Mouse (Mus musculus) CH12.LX (cell line): ENCODE measurements around the gene Ppp1r13l. TPM values are rescaled to one million over a fixed set of nuclear protein-coding genes. Genes with fewer than 3 reads are reported as not detected.
A peak's percentile ranks its signal among the peaks of the same experiment; 100 is the strongest.

Experiments used
- DNase-seq: peaks from one replicate; pipeline ENCODE4 v3.0.0-alpha.2; 2013; ENCODE audit errors: extremely low read depth
- H3K27ac ChIP-seq: 2 replicates; pipeline ENCODE4 v1.5.1; 2012; ENCODE audit warnings: low read depth, mild to moderate bottlenecking, control low read depth, moderate library complexity; ENCODE audit not compliant: insufficient read depth
- H3K27me3 ChIP-seq: replicated peaks from 2 replicates; pipeline ENCODE3; 2012; ENCODE audit warnings: inconsistent platforms
- H3K36me3 ChIP-seq, 2 experiments: replicated peaks in 1 of 2; 2 replicates each; pipeline versions ENCODE3 to v1.6.1; 2012; ENCODE audit warnings: inconsistent platforms in 1 of 2, low read length in 1 of 2, mild to moderate bottlenecking in 1 of 2, mixed read lengths in 1 of 2, moderate library complexity in 1 of 2; ENCODE audit not compliant: control insufficient read depth in 1 of 2, insufficient read depth in 1 of 2
- H3K4me1 ChIP-seq, 2 experiments: 2 replicates each; pipeline ENCODE4 v1.6.1; 2012; ENCODE audit warnings: inconsistent platforms in 1 of 2, moderate library complexity in 1 of 2; ENCODE audit not compliant: insufficient read depth in 2 of 2, control insufficient read depth in 1 of 2
- H3K4me2 ChIP-seq: 2 replicates; pipeline ENCODE4 v1.6.1; 2012; ENCODE audit warnings: low read depth, mild to moderate bottlenecking, control low read depth; ENCODE audit not compliant: poor library complexity, insufficient read depth, severe bottlenecking
- H3K4me3 ChIP-seq, 3 experiments: fragments of 150-350 bp in 1 of 3; sonication (generic) in 1 of 3; replicated peaks in 1 of 3; 2 replicates each; pipeline versions ENCODE3 to v1.5.1; 2011 to 2012; ENCODE audit warnings: low read depth in 2 of 3, low read length in 2 of 3, mild to moderate bottlenecking in 2 of 3, moderate library complexity in 2 of 3, control low read depth in 1 of 3, improper control_type of control experiment in 1 of 3, inconsistent platforms in 1 of 3, mixed read lengths in 1 of 3; ENCODE audit not compliant: poor library complexity in 1 of 3
- H3K79me2 ChIP-seq: replicated peaks from 2 replicates; pipeline ENCODE4 v1.6.1; 2012; ENCODE audit warnings: mild to moderate bottlenecking, moderate library complexity; ENCODE audit not compliant: control insufficient read depth, poor library complexity, insufficient read depth, severe bottlenecking; ENCODE audit errors: extremely low read depth
- H3K9ac ChIP-seq: 2 replicates; pipeline ENCODE4 v1.6.1; 2012; ENCODE audit warnings: low read depth, mild to moderate bottlenecking, control low read depth, moderate library complexity; ENCODE audit not compliant: insufficient read depth
- H3K9me3 ChIP-seq: replicated peaks from 2 replicates; pipeline ENCODE3; 2012; ENCODE audit warnings: low read length, inconsistent platforms, mixed read lengths
- BHLHE40 ChIP-seq: IDR thresholded peaks from 2 replicates; pipeline ENCODE4 v1.6.1; 2011; ENCODE audit warnings: mild to moderate bottlenecking, low read depth, low read length, improper control_type of control experiment
- CHD1 ChIP-seq: IDR thresholded peaks from 2 replicates; pipeline ENCODE4 v1.6.1; 2012; ENCODE audit warnings: low read depth, low read length, improper control_type of control experiment, inconsistent platforms
- CHD2 ChIP-seq: IDR thresholded peaks from 2 replicates; pipeline ENCODE4 v1.6.1; 2011; ENCODE audit warnings: low read length, improper control_type of control experiment
- CTCF ChIP-seq, 2 experiments: IDR thresholded peaks in 1 of 2; conservative IDR thresholded peaks in 1 of 2; 2 replicates each; pipeline ENCODE4 v1.5.1; 2011 to 2012; ENCODE audit warnings: low read depth in 2 of 2, low read length in 2 of 2, improper control_type of control experiment in 1 of 2, inconsistent platforms in 1 of 2, mild to moderate bottlenecking in 1 of 2, moderate library complexity in 1 of 2
- E2F4 ChIP-seq: IDR thresholded peaks from 2 replicates; pipeline ENCODE4 v1.6.1; 2011; ENCODE audit warnings: low read depth, low read length, improper control_type of control experiment; ENCODE audit not compliant: insufficient replicate concordance
- ELF1 ChIP-seq: IDR thresholded peaks from 2 replicates; pipeline ENCODE4 v1.6.1; 2014; ENCODE audit warnings: low read depth, mild to moderate bottlenecking, inconsistent platforms, low read length, improper control_type of control experiment
- EP300 ChIP-seq: IDR thresholded peaks from 2 replicates; pipeline ENCODE4 v1.6.1; 2011; ENCODE audit warnings: low read length, improper control_type of control experiment
- ETS1 ChIP-seq: conservative IDR thresholded peaks from 2 replicates; pipeline ENCODE4 v1.6.1; 2012; ENCODE audit warnings: low read depth, mild to moderate bottlenecking, inconsistent platforms, low read length, improper control_type of control experiment, moderate library complexity
- GABPA ChIP-seq: IDR thresholded peaks from 2 replicates; pipeline ENCODE4 v1.6.1; 2012; ENCODE audit warnings: low read depth, low read length, improper control_type of control experiment, inconsistent platforms; ENCODE audit not compliant: insufficient replicate concordance
- HCFC1 ChIP-seq: IDR thresholded peaks from 2 replicates; pipeline ENCODE4 v1.6.1; 2012; ENCODE audit warnings: low read depth, mild to moderate bottlenecking, inconsistent platforms, low read length, improper control_type of control experiment
- IRF4 ChIP-seq: IDR thresholded peaks from 2 replicates; pipeline ENCODE4 v1.6.1; 2014; ENCODE audit warnings: low read depth, mild to moderate bottlenecking, inconsistent platforms, low read length, improper control_type of control experiment
- JUN ChIP-seq: IDR thresholded peaks from 2 replicates; pipeline ENCODE4 v1.6.1; 2011; ENCODE audit warnings: low read depth, mild to moderate bottlenecking, low read length, improper control_type of control experiment, moderate library complexity; ENCODE audit not compliant: insufficient read depth
- JUND ChIP-seq: conservative IDR thresholded peaks from 2 replicates; pipeline ENCODE4 v1.6.1; 2011; ENCODE audit warnings: low read depth, low read length, improper control_type of control experiment
- KAT2A ChIP-seq: IDR thresholded peaks from 2 replicates; pipeline ENCODE4 v1.6.1; 2012; ENCODE audit warnings: low read length, improper control_type of control experiment, inconsistent platforms; ENCODE audit not compliant: insufficient replicate concordance
- MAFK ChIP-seq: IDR thresholded peaks from 2 replicates; pipeline ENCODE4 v1.6.1; 2011; ENCODE audit warnings: low read length, improper control_type of control experiment; ENCODE audit not compliant: insufficient replicate concordance
- MAX ChIP-seq: IDR thresholded peaks from 2 replicates; pipeline ENCODE4 v1.6.1; 2011; ENCODE audit warnings: low read length, improper control_type of control experiment
- MAZ ChIP-seq: IDR thresholded peaks from 2 replicates; pipeline ENCODE4 v1.6.1; 2012; ENCODE audit warnings: low read depth, mild to moderate bottlenecking, inconsistent platforms, low read length, improper control_type of control experiment, moderate library complexity
- MEF2A ChIP-seq: IDR thresholded peaks from 2 replicates; pipeline ENCODE4 v1.6.1; 2014; ENCODE audit warnings: low read depth, mild to moderate bottlenecking, inconsistent platforms, low read length, improper control_type of control experiment, borderline replicate concordance
- MXI1 ChIP-seq: IDR thresholded peaks from 2 replicates; pipeline ENCODE4 v1.6.1; 2011; ENCODE audit warnings: mild to moderate bottlenecking, low read depth, low read length, improper control_type of control experiment
- MYC ChIP-seq: IDR thresholded peaks from 2 replicates; pipeline ENCODE4 v1.6.1; 2011; ENCODE audit warnings: low read depth, mild to moderate bottlenecking, improper control_type of control experiment, low read length
- NELFE ChIP-seq: IDR thresholded peaks from 2 replicates; pipeline ENCODE4 v1.6.1; 2011; ENCODE audit warnings: low read depth, low read length, improper control_type of control experiment
- NRF1 ChIP-seq: IDR thresholded peaks from 2 replicates; pipeline ENCODE4 v1.6.1; 2014; ENCODE audit warnings: low read depth, mild to moderate bottlenecking, inconsistent platforms, low read length, improper control_type of control experiment, moderate library complexity
- PAX5 ChIP-seq: IDR thresholded peaks from 2 replicates; pipeline ENCODE4 v1.6.1; 2012; ENCODE audit warnings: low read length, inconsistent platforms, mixed read lengths
- POLR2A ChIP-seq: IDR thresholded peaks from 2 replicates; pipeline ENCODE4 v1.6.1; 2011; ENCODE audit warnings: low read depth, mild to moderate bottlenecking, improper control_type of control experiment, low read length
- POLR2AphosphoS2 ChIP-seq: IDR thresholded peaks from 2 replicates; pipeline ENCODE4 v1.6.1; 2011; ENCODE audit warnings: low read depth, low read length, improper control_type of control experiment
- RAD21 ChIP-seq: IDR thresholded peaks from 2 replicates; pipeline ENCODE4 v1.6.1; 2011; ENCODE audit warnings: low read depth, mild to moderate bottlenecking, low read length, improper control_type of control experiment, moderate library complexity
- RCOR1 ChIP-seq: conservative IDR thresholded peaks from 2 replicates; pipeline ENCODE4 v1.6.1; 2012; ENCODE audit warnings: low read depth, mild to moderate bottlenecking, inconsistent platforms, low read length, improper control_type of control experiment
- SIN3A ChIP-seq: IDR thresholded peaks from 2 replicates; pipeline ENCODE4 v1.6.1; 2012; ENCODE audit warnings: low read length, improper control_type of control experiment, inconsistent platforms
- SMC3 ChIP-seq: IDR thresholded peaks from 2 replicates; pipeline ENCODE4 v1.6.1; 2011; ENCODE audit warnings: low read depth, low read length, improper control_type of control experiment
- TBP ChIP-seq: conservative IDR thresholded peaks from 2 replicates; pipeline ENCODE4 v1.6.1; 2011; ENCODE audit warnings: low read depth, low read length, improper control_type of control experiment
- TCF12 ChIP-seq: IDR thresholded peaks from 2 replicates; pipeline ENCODE4 v1.6.1; 2014; ENCODE audit warnings: low read depth, mild to moderate bottlenecking, inconsistent platforms, low read length, improper control_type of control experiment
- USF1 ChIP-seq: IDR thresholded peaks from 2 replicates; pipeline ENCODE4 v1.6.1; 2014; ENCODE audit warnings: low read depth, mild to moderate bottlenecking, inconsistent platforms, low read length, improper control_type of control experiment
- USF2 ChIP-seq: conservative IDR thresholded peaks from 2 replicates; pipeline ENCODE4 v1.6.1; 2011; ENCODE audit warnings: low read depth, low read length, improper control_type of control experiment
- ZC3H11A ChIP-seq: IDR thresholded peaks from 2 replicates; pipeline ENCODE4 v1.6.1; 2012; ENCODE audit warnings: low read depth, mild to moderate bottlenecking, inconsistent platforms, low read length, improper control_type of control experiment
- ZKSCAN1 ChIP-seq: IDR thresholded peaks from 2 replicates; pipeline ENCODE4 v1.6.1; 2012; ENCODE audit warnings: low read depth, inconsistent platforms, low read length, improper control_type of control experiment, borderline replicate concordance
- ZMIZ1 ChIP-seq: IDR thresholded peaks from 2 replicates; pipeline ENCODE4 v1.6.1; 2012; ENCODE audit warnings: low read depth, mild to moderate bottlenecking, inconsistent platforms, low read length, improper control_type of control experiment
- ZNF384 ChIP-seq: IDR thresholded peaks from 2 replicates; pipeline ENCODE4 v1.6.1; 2012; ENCODE audit warnings: low read depth, low read length, improper control_type of control experiment, inconsistent platforms
- dilution Hi-C: fragments of 300-500 bp; cut with MboI; formaldehyde crosslinking; loops from 2 replicates; pipeline ENCODE4 v1.14.3; 2020; ENCODE audit warnings: low sequenced_read_pairs; ENCODE audit not compliant: extremely low pct_unique_long_range_greater_than_20kb, extremely low pct_ligation_motif_present
- in situ Hi-C: fragments of 300-500 bp; cut with MboI; formaldehyde crosslinking; loops from 3 replicates; pipeline ENCODE4 v1.14.3; 2019; ENCODE audit warnings: low sequenced_read_pairs, low pct_ligation_motif_present, low pct_unique_long_range_greater_than_20kb, mixed read lengths
- polyA plus RNA-seq: library from polyadenylated mRNA; unstranded; fragments of >175 nt; gene quantifications from 2 replicates; pipeline ENCODE4 v1.2.1, GENCODE M21; 2012; ENCODE audit warnings: low read depth; ENCODE audit not compliant: insufficient read length
- total RNA-seq, 2 experiments: library from RNA; depleted of rRNA; stranded (reverse); fragments of 300-350 nt in 1 of 2; fragments of >200 nt in 1 of 2; gene quantifications; 2 replicates each; pipeline ENCODE4 v1.2.3; 2012 to 2014

Gene Ppp1r13l
- total and polyA plus RNA-seq, 3 experiments, result 0.11 to 1.3 (median 0.68) TPM

- no peak for TF ChIP-seq KAT2A
- no peak for TF ChIP-seq USF2
- TF ChIP-seq ETS1, result peak; percentile 92
- TF ChIP-seq NRF1, result peak; percentile 93
- peak; percentile 71; the same call in 1 of the 2 replicates for TF ChIP-seq ELF1
- TF ChIP-seq JUN, result no peak
- peak; percentile 62; the same call in 1 of the 2 replicates for TF ChIP-seq MEF2A
- TF ChIP-seq SMC3, result no peak
- no peak for TF ChIP-seq RCOR1
- TF ChIP-seq IRF4, result peak; percentile 62
- TF ChIP-seq ZNF384, result no peak
- no peak for TF ChIP-seq NELFE
- TF ChIP-seq JUND, result no peak
- peak in 1 of 2 experiments; percentile 39; a peak in 1 of 4 replicates for TF ChIP-seq CTCF (conservative IDR thresholded peaks at IDR 0.05 in 1 of 2, IDR thresholded peaks at IDR 0.05 in 1 of 2; ENCODE audit: low read depth in 2 of 2, low read length in 2 of 2)
- no peak for TF ChIP-seq MAX
- peak; percentile 82 for TF ChIP-seq CHD2
- TF ChIP-seq MXI1, result peak; percentile 62; the same call in 1 of the 2 replicates
- TF ChIP-seq MYC, result no peak
- peak; percentile 92 for TF ChIP-seq SIN3A
- TF ChIP-seq MAZ, result peak; percentile 47; the same call in 1 of the 2 replicates
- TF ChIP-seq CHD1, result no peak
- peak; percentile 61 for TF ChIP-seq HCFC1
- no peak for TF ChIP-seq EP300
- no peak for TF ChIP-seq ZKSCAN1
- TF ChIP-seq MAFK, result no peak
- no peak for TF ChIP-seq ZMIZ1
- TF ChIP-seq BHLHE40, result peak; percentile 42
- peak; percentile 26; the same call in 1 of the 2 replicates for TF ChIP-seq TCF12
- TF ChIP-seq GABPA, result no peak
- TF ChIP-seq USF1, result no peak
- peak; percentile 53; the same call in 1 of the 2 replicates for TF ChIP-seq POLR2A
- TF ChIP-seq POLR2AphosphoS2, result no peak
- TF ChIP-seq E2F4, result peak; percentile 64; the same call in 1 of the 2 replicates
- no peak for TF ChIP-seq ZC3H11A
- peak; percentile 56; the same call in 1 of the 2 replicates for TF ChIP-seq TBP
- no peak for TF ChIP-seq RAD21
- TF ChIP-seq PAX5, result no peak
- TF ChIP-seq, all 38 proteins: peak for 16
- in situ Hi-C loops, result loop anchor here (5.0 kb wide), 1 partner anchor 32 kb away; the partner anchor contains the start of gene Ercc1
- no peaks in the 10 kb centered on the region for H3K36me3 ChIP-seq
- peaks cover 0 to 22% of the 10 kb centered on the region in 2 experiments; a peak in 2 of 4 replicates for H3K4me1 ChIP-seq
- H3K9ac ChIP-seq, result 0 out of 2 replicates have a peak within 1 kb of the TSS, but pooled peaks have one; percentile 7
- peaks cover 8% of the 10 kb centered on the region for H3K9me3 ChIP-seq
- dilution Hi-C loops, result no loop called here
- H3K27ac ChIP-seq, result no peak within 1 kb of the TSS
- H3K27me3 ChIP-seq, result peaks cover 76% of the 10 kb centered on the region
- H3K4me3 ChIP-seq, result peak within 1 kb of the TSS; percentile 42 to 56 (median 55)
- no peaks in the 10 kb centered on the region for H3K79me2 ChIP-seq
- peak within 1 kb of the TSS; percentile 85 for H3K4me2 ChIP-seq
- DNase-seq, result peak; percentile 95
Measured at GRCm38 (mm10) chr7:19309884-19310641, 49.5 kb upstream of the Ppp1r13l start, which contains the start of gene Fosb. TSS of gene Fosb (minus strand) at chr7:19310051.
